Mouse (Mus musculus) testis, adult 2 months (tissue): Measurements from ENCODE around the gene Gsc2.

ENCODE experiments used
- CTCF ChIP-seq: fragments of 200-500 bp; IDR thresholded peaks from 2 replicates; pipeline ENCODE4 v1.5.1; 2012; ENCODE audit warnings: low read depth, mild to moderate bottlenecking, inconsistent platforms, low read length, moderate library complexity; ENCODE audit not compliant: control insufficient read depth, insufficient read depth, insufficient replicate concordance
- POLR2A ChIP-seq: fragments of 200-500 bp; IDR thresholded peaks from 2 replicates; pipeline ENCODE4 v1.6.1; 2012; ENCODE audit warnings: low read depth, mild to moderate bottlenecking, inconsistent platforms, low read length, moderate library complexity; ENCODE audit not compliant: control insufficient read depth

GRCm38 (mm10) chr16:17920586-17920985 is 5.7 kb upstream of the Gsc2 start:
- TF ChIP-seq POLR2A (no peak), CTCF (no peak)
